Mouse (Mus musculus) liver (tissue): Measurements from ENCODE around the gene Dcst1.

Experiments
- DNase-seq: peaks from one replicate; pipeline ENCODE4 v3.0.0-alpha.2; 2020; ENCODE audit warnings: mixed read lengths

Gene Dcst1

DNA sequence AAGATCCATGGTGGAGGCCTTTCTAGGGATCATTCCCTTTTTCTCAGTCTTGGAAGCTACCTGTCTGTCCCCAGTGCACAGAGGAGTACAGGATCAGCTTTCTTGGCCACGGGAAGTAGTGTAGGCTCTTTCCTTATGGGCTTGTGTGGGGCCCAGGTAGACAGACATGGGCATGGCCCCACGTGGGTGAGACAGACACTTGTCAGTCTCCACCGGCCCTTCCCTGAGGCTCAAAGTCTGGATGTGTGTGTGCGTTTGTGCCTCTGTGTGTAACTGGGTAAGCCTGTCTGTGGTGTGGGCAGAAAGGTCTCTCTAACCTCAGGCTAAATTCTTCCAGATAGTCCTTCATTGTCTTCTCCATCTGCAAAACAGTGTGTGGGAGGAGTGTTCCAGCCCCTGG, 59.9 kb downstream of the Dcst1 start:
- DNase-seq: no peak

DNA sequence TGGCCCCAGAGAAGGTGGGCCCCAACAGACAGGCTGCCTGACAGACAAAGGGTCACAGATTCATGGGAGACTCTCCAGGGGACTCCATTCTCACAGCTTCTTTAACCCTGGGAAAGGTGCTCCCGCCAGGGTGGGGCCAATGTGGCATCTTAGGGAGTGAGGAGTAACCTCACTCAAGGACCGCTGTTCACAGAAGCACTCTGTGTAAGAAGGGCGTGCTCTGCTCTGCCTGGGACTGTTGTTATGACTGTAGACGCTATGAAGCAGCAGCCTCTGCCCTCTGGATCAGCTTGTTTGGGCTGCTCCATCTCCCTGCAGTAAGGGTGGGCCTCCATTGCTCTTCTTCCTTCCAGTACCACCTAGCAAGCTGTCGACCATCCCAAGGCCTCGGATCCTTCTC, 60.6 kb downstream of the Dcst1 start:
- DNase-seq: no peak

DNA sequence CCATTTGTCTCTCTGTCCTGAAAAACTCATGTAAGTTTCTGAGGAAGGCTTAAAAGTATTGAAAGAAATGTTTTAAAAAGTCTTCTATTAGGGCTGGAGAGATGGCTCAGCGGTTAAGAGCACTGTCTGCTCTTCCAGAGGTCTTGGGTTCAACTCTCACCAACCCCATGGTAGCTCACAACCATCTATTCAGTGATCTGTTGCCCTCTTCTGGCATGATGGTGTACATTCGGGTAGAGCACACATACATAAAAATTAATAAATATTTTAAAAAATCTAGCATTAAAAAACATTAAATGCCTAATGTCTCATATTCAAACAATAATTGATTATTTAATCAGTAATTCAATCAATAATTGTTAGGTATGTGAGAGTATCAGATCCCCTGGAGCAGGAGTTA, 64.5 kb downstream of the Dcst1 start:
- no peak for DNase-seq
